Mouse (Mus musculus): ENCODE data around the gene Sh2b1. TPM values are rescaled to one million over a fixed set of nuclear protein-coding genes. Genes with fewer than 3 reads are reported as not detected.

The Sh2b1 gene
- polyA plus RNA-seq, 1 experiment: 2.6 TPM

- Histone ChIP-seq H3K4me3 (replicated peaks) (no peak overlapping the region), H3K36me3 (ENCODE audit: control insufficient read depth) (no peaks in the 10 kb centered on the region), H3K4me1 (ENCODE audit: control insufficient read depth) (no peaks in the 10 kb centered on the region), H3K9me3 (ENCODE audit: control insufficient read depth, low read length) (no peaks in the 10 kb centered on the region), H3K27me3 (ENCODE audit: control insufficient read depth) (no peaks in the 10 kb centered on the region)
- TF ChIP-seq TAL1 (IDR thresholded peaks at IDR 0.05; ENCODE audit: low read length) (no peak), GATA1 (IDR thresholded peaks at IDR 0.05; ENCODE audit: low read length) (no peak)
These were observed 56.7 kb downstream of the Sh2b1 start for GRCm38 (mm10) chr7:126418496-126418895.

- Histone ChIP-seq H3K9me3 (ENCODE audit: control insufficient read depth, low read length) (no peaks in the 10 kb centered on the region), H3K36me3 (ENCODE audit: control insufficient read depth) (no peaks in the 10 kb centered on the region), H3K27me3 (ENCODE audit: control insufficient read depth) (no peaks in the 10 kb centered on the region), H3K4me3 (replicated peaks) (no peak overlapping the region), H3K4me1 (ENCODE audit: control insufficient read depth) (no peaks in the 10 kb centered on the region)
- no peak for TF ChIP-seq GATA1 (IDR thresholded peaks at IDR 0.05; ENCODE audit: low read length)
- TF ChIP-seq TAL1 (IDR thresholded peaks at IDR 0.05; ENCODE audit: low read length): no peak
These were observed 57.6 kb downstream of the Sh2b1 start for GRCm38 (mm10) chr7:126417606-126418005.

- Histone ChIP-seq H3K36me3 (ENCODE audit: control insufficient read depth) (no peaks in the 10 kb centered on the region), H3K27me3 (ENCODE audit: control insufficient read depth) (no peaks in the 10 kb centered on the region), H3K4me3 (replicated peaks) (no peak overlapping the region), H3K9me3 (ENCODE audit: control insufficient read depth, low read length) (no peaks in the 10 kb centered on the region), H3K4me1 (ENCODE audit: control insufficient read depth) (no peaks in the 10 kb centered on the region)
- no peak for TF ChIP-seq TAL1 (IDR thresholded peaks at IDR 0.05; ENCODE audit: low read length)
These were observed 58.2 kb downstream of the Sh2b1 start for GRCm38 (mm10) chr7:126417045-126417444.

Other genes starting within 250 kb of the Sh2b1 start
- gene Sbk1, start 202.8 kb downstream of the Sh2b1 start, polyA plus RNA-seq (2012): 0.05 and 0.06 TPM in 2 replicates
- gene Lat, start 105.9 kb downstream of the Sh2b1 start, polyA plus RNA-seq (2012): 0.31 and 0.60 TPM in 2 replicates
- 3.3 and 5.1 TPM in 2 replicates for gene Spns1, start 98.0 kb downstream of the Sh2b1 start, polyA plus RNA-seq (2012)
- gene Nfatc2ip, start 78.7 kb downstream of the Sh2b1 start, polyA plus RNA-seq (2012): 0.17 and 0.39 TPM in 2 replicates
- not detected in 2 replicates for gene Cd19, start 60.5 kb downstream of the Sh2b1 start, polyA plus RNA-seq (2012)
- 0.67 and 0.68 TPM in 2 replicates for gene Rabep2, start 46.7 kb downstream of the Sh2b1 start, polyA plus RNA-seq (2012)
- not detected in 2 replicates for gene Atp2a1, start 12.3 kb downstream of the Sh2b1 start, polyA plus RNA-seq (2012)
- gene Tufm, start 11.9 kb upstream of the Sh2b1 start, polyA plus RNA-seq (2012): 1.8 and 3.9 TPM in 2 replicates
- 56.8 and 76.8 TPM in 2 replicates for gene Atxn2l, start 28.0 kb upstream of the Sh2b1 start, polyA plus RNA-seq (2012)
- gene Eif3c, start 91.0 kb upstream of the Sh2b1 start, polyA plus RNA-seq (2012): 5.1 and 6.2 TPM in 2 replicates
- gene Apobr, start 109.5 kb upstream of the Sh2b1 start, polyA plus RNA-seq (2012): 0.07 and 0.16 TPM in 2 replicates
- 0.14 and 0.22 TPM in 2 replicates for gene Cln3, start 110.4 kb upstream of the Sh2b1 start, polyA plus RNA-seq (2012)
- not detected in 2 replicates for gene Il27, start 119.5 kb upstream of the Sh2b1 start, polyA plus RNA-seq (2012)
- 0.27 and 0.35 TPM in 2 replicates for gene Nupr1, start 155.4 kb upstream of the Sh2b1 start, polyA plus RNA-seq (2012)
- 4.0 and 6.3 TPM in 2 replicates for gene Sgf29, start 173.9 kb upstream of the Sh2b1 start, polyA plus RNA-seq (2012)
- gene Sult1a1, start 201.0 kb upstream of the Sh2b1 start, polyA plus RNA-seq (2012): not detected in 2 replicates
- gene Bola2, start 220.0 kb upstream of the Sh2b1 start, polyA plus RNA-seq (2012): 14.2 and 14.8 TPM in 2 replicates
- gene Slx1b, start 220.4 kb upstream of the Sh2b1 start, polyA plus RNA-seq (2012): 0.21 and 0.33 TPM in 2 replicates
- gene Coro1a, start 232.4 kb upstream of the Sh2b1 start, polyA plus RNA-seq (2012): 1.5 and 2.4 TPM in 2 replicates

Measured in erythroblast, embryonic 14.5 days (primary cell).